Mouse (Mus musculus) embryonic facial prominence, embryonic 14.5 days (tissue): ENCODE measurements around the gene Zfp511. TPM values are rescaled to one million over a fixed set of nuclear protein-coding genes. Genes with fewer than 3 reads are reported as not detected.

ENCODE experiments used
- ATAC-seq: fragments of 200-750 bp; cut with Nextera tagmentation; 2 replicates; pipeline ENCODE4 v1.8.0; 2017; ENCODE audit warnings: low read depth, moderate number of reproducible peaks, moderate TSS enrichment
- DNase-seq: peaks from one replicate; pipeline ENCODE4 v3.0.0-alpha.2; 2015; ENCODE audit warnings: low spot score
- H3K27ac ChIP-seq: fragments of 300-500 bp; sonication (generic); replicated peaks from 2 replicates; pipeline ENCODE4 v1.5.1; 2014; ENCODE audit warnings: low read depth, mild to moderate bottlenecking, low read length, moderate library complexity
- H3K27me3 ChIP-seq: fragments of 300-500 bp; sonication (generic); replicated peaks from 2 replicates; pipeline ENCODE4 v1.6.1; 2014; ENCODE audit warnings: low read length; ENCODE audit not compliant: control insufficient read depth, insufficient read depth
- H3K36me3 ChIP-seq: fragments of 300-500 bp; sonication (generic); 2 replicates; pipeline ENCODE4 v1.6.1; 2014; ENCODE audit warnings: low read length, mixed read lengths; ENCODE audit not compliant: control insufficient read depth, insufficient read depth
- H3K4me1 ChIP-seq: fragments of 300-500 bp; sonication (generic); 2 replicates; pipeline ENCODE4 v1.6.1; 2014; ENCODE audit warnings: antibody characterized with exemption, low read length; ENCODE audit not compliant: control insufficient read depth, insufficient read depth
- H3K4me2 ChIP-seq: fragments of 300-500 bp; sonication (generic); 2 replicates; pipeline ENCODE4 v1.6.1; 2014; ENCODE audit warnings: low read depth, mild to moderate bottlenecking, low read length, moderate library complexity, mixed read lengths
- H3K4me3 ChIP-seq: fragments of 300-500 bp; sonication (generic); 2 replicates; pipeline ENCODE4 v1.5.1; 2014; ENCODE audit warnings: low read depth, mild to moderate bottlenecking, low read length
- H3K9ac ChIP-seq: fragments of 300-500 bp; sonication (generic); 2 replicates; pipeline ENCODE4 v1.6.1; 2014; ENCODE audit warnings: low read depth, mild to moderate bottlenecking, low read length, moderate library complexity, mixed read lengths
- H3K9me3 ChIP-seq: fragments of 300-500 bp; sonication (generic); 2 replicates; pipeline ENCODE4 v1.6.1; 2016; ENCODE audit warnings: low read length; ENCODE audit not compliant: control insufficient read depth
- WGBS: fragments of 180-500 bp; shearing (Covaris S2); extraction: QIAGEN DNeasy Blood & Tissue Kit; methylation state at CpG from one replicate; pipeline ENCODE4 v1.1.7; 2014; 5-methylcytosine and 5-hydroxymethylcytosine counted together
- polyA plus RNA-seq: library from polyadenylated mRNA; unstranded; fragments of >200 nt; fragmentation: Nextera tagmentation; extraction: Ambion mirVana; gene quantifications from 2 replicates; pipeline ENCODE4 v1.2.1, GENCODE M21; 2014

Zfp511 gene
- polyA plus RNA-seq, 1 experiment from 2014 or later: 31.4 TPM

DNA sequence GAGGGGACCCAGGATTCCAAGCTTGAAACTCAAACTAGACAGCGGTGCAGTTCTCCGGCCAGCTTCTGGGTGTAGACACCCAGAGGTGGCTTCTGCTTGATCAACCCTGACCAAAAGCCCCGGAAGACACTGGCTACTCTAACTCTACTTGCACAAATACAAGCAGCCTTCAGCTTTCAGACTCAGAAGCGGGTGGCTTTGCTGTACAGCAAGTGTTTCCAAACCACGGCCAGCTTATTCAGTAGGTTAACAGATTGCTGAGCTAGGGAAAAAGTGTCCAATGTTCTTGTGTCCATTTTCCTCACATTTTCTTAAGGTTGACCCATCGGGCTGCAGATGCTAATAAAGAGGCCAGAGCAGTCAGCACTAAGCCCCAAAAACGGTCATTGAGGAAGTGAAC, 22.3 kb downstream of the Zfp511 start:
- Histone ChIP-seq H3K9me3 (no peaks in the 10 kb centered on the region), H3K4me1 (peaks cover 14% of the 10 kb centered on the region; the same call in 1 of the 2 replicates), H3K36me3 (no peaks in the 10 kb centered on the region), H3K27ac (no peak overlapping the region), H3K4me2 (peak overlapping the region; percentile 85), H3K9ac (peak overlapping the region; percentile 67; the same call in 1 of the 2 replicates), H3K27me3 (peaks cover 70% of the 10 kb centered on the region), H3K4me3 (peak overlapping the region; percentile 47)
- WGBS: 26% methylated on average over 7 of the region's 7 CpGs
- DNase-seq: no peak
- no peak for ATAC-seq

- WGBS: 39% methylated on average over 4 of the region's 4 CpGs
- peaks cover 14% of the 10 kb centered on the region; the same call in 1 of the 2 replicates for H3K4me1 ChIP-seq
- peaks cover 73% of the 10 kb centered on the region for H3K27me3 ChIP-seq
- DNase-seq (no peak), ATAC-seq (no peak)
- no peak overlapping the region for H3K4me2 ChIP-seq
- H3K27ac ChIP-seq: no peak overlapping the region
- no peak overlapping the region for H3K9ac ChIP-seq
- no peak overlapping the region for H3K4me3 ChIP-seq
- no peaks in the 10 kb centered on the region for H3K9me3 ChIP-seq
- no peaks in the 10 kb centered on the region for H3K36me3 ChIP-seq
Observed at GRCm38 (mm10) chr7:140059601-140060000, 23.4 kb downstream of the Zfp511 start.

- WGBS: 2% methylated on average over 41 of the region's 47 CpGs
- H3K4me3 ChIP-seq: peak overlapping the region; percentile 44
- no peak overlapping the region for H3K27ac ChIP-seq
- DNase-seq (peak; percentile 69), ATAC-seq (peak; percentile 58)
- H3K4me2 ChIP-seq: peak overlapping the region; percentile 91
- H3K9me3 ChIP-seq: no peaks in the 10 kb centered on the region
- peaks cover 73% of the 10 kb centered on the region for H3K27me3 ChIP-seq
- H3K4me1 ChIP-seq: peaks cover 14% of the 10 kb centered on the region; the same call in 1 of the 2 replicates
- H3K9ac ChIP-seq: peak overlapping the region; percentile 61
- H3K36me3 ChIP-seq: no peaks in the 10 kb centered on the region
Observed at GRCm38 (mm10) chr7:140060936-140061831, 25.0 kb downstream of the Zfp511 start.

- H3K4me1 ChIP-seq: peaks cover 14% of the 10 kb centered on the region; the same call in 1 of the 2 replicates
- DNase-seq: no peak
- 0 out of 2 replicates have a peak overlapping the region, but pooled peaks have one; percentile 61 for H3K9ac ChIP-seq
- peak overlapping the region; percentile 91 for H3K4me2 ChIP-seq
- H3K36me3 ChIP-seq: no peaks in the 10 kb centered on the region
- peak overlapping the region; percentile 44 for H3K4me3 ChIP-seq
- WGBS: 4% methylated on average over 6 of the region's 6 CpGs
- no peak overlapping the region for H3K27ac ChIP-seq
- H3K27me3 ChIP-seq: peaks cover 68% of the 10 kb centered on the region
- H3K9me3 ChIP-seq: no peaks in the 10 kb centered on the region
- ATAC-seq: no peak
Observed at GRCm38 (mm10) chr7:140061832-140062130, 25.6 kb downstream of the Zfp511 start.

DNA sequence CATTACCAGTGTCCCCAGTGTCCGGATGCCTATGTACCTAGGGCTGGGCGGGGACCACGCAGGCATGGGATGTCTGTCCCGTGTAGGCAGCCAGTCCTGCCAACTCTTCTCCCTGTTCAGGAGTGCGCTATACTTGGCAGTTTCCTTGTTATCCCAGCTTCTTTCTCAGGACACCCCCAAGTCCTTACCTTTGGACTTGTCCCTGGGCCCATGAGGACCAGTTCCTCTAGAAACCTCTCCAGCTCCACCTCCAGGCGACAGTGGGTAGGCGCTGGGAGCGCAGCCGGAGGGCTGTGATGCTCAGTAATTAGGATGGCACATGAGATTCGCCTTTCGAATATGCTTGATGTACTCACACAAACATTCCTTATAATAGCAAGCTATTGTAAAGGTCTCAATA, 26.1 kb downstream of the Zfp511 start:
- peaks cover 14% of the 10 kb centered on the region; the same call in 1 of the 2 replicates for H3K4me1 ChIP-seq
- no peaks in the 10 kb centered on the region for H3K9me3 ChIP-seq
- no peak overlapping the region for H3K27ac ChIP-seq
- no peak overlapping the region for H3K4me3 ChIP-seq
- no peaks in the 10 kb centered on the region for H3K36me3 ChIP-seq
- H3K4me2 ChIP-seq: no peak overlapping the region
- peaks cover 63% of the 10 kb centered on the region for H3K27me3 ChIP-seq
- ATAC-seq (no peak), DNase-seq (no peak)
- WGBS: 18% methylated on average over 11 of the region's 11 CpGs
- H3K9ac ChIP-seq: no peak overlapping the region

- H3K4me1 ChIP-seq: peaks cover 14% of the 10 kb centered on the region; the same call in 1 of the 2 replicates
Observed at GRCm38 (mm10) chr7:140063092-140063491, 26.9 kb downstream of the Zfp511 start.

DNA sequence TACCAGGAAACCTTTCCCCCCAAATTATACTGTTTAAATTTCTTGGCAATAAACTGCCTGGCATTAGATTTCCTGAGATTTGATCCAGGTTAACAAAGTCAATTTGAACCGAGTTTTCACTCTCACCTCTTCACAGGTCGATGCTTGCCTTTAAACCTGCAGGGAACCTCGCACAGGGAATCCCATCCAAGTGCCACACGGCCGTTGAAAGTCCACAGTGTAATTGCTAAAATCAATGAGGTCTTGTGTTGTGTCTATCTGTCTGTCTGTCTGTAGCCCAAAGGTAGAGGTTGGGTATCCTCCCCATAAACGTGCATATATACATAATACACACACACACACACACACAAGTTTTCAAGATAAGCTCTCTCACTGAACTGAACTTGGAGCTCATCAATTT, 31.2 kb downstream of the Zfp511 start:
- no peak for ATAC-seq
- Histone ChIP-seq H3K9me3 (no peaks in the 10 kb centered on the region), H3K27ac (no peak overlapping the region), H3K27me3 (peaks cover 14% of the 10 kb centered on the region), H3K4me2 (no peak overlapping the region), H3K36me3 (no peaks in the 10 kb centered on the region), H3K4me1 (peaks cover 5% of the 10 kb centered on the region; the same call in 1 of the 2 replicates), H3K9ac (no peak overlapping the region), H3K4me3 (no peak overlapping the region)
- 48% methylated on average over 6 of the region's 6 CpGs for WGBS
- DNase-seq: no peak

More at GRCm38 (mm10) chr7:140063092-140063491, 26.9 kb downstream of the Zfp511 start:
- no peak for ATAC-seq
- H3K9me3 ChIP-seq: no peaks in the 10 kb centered on the region
- H3K36me3 ChIP-seq: no peaks in the 10 kb centered on the region
- WGBS: 22% methylated on average over 7 of the region's 7 CpGs
- H3K27me3 ChIP-seq: peaks cover 55% of the 10 kb centered on the region
- no peak overlapping the region for H3K27ac ChIP-seq
- H3K4me2 ChIP-seq: no peak overlapping the region
- peak; percentile 70 for DNase-seq
- no peak overlapping the region for H3K9ac ChIP-seq
- no peak overlapping the region for H3K4me3 ChIP-seq

DNA sequence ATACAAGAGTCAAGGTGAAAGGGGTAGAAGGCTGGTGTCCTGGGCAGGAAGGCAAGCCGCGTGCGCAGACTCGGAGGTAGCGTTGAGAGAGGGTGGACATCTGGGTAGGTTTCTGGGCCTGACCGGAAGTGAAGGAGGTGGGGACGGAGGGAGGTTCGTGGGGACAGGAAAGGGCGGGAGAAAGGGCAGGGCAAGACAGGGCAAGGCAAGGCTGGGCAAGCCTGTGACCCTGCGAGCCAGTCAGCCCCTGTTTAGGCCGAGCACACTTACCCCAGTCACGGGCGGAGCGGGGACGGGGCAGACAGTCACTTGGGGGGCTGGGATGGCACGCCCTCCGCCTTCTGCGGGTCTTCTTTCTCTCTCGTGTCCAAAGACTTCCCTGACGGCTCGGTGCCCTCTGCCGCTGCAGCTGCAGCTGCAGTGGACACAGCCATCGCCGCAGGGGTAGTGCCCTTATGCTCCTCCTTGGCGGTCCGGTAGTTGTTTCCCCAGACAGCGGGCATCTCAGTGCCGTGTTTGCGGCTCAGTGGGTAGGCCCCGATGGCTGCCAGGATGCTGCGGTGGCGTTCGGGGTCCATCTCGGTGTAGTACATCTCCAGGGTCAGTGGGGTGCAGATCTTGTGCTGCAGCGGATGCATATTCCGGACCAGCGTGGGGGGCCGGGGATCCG, 34.0 kb downstream of the Zfp511 start:
- 37% methylated on average over 30 of the region's 39 CpGs for WGBS
- peaks cover 5% of the 10 kb centered on the region; the same call in 1 of the 2 replicates for H3K4me1 ChIP-seq
- no peak overlapping the region for H3K27ac ChIP-seq
- H3K36me3 ChIP-seq: no peaks in the 10 kb centered on the region
- ATAC-seq (no peak), DNase-seq (no peak)
- H3K27me3 ChIP-seq: no peaks in the 10 kb centered on the region
- H3K4me2 ChIP-seq: peak overlapping the region; percentile 50
- peak overlapping the region; percentile 25 for H3K4me3 ChIP-seq
- H3K9ac ChIP-seq: peak overlapping the region; percentile 54; the same call in 1 of the 2 replicates
- no peaks in the 10 kb centered on the region for H3K9me3 ChIP-seq
